Mouse (Mus musculus): ENCODE data around the gene Cd3d. TPM values are rescaled to one million over a fixed set of nuclear protein-coding genes. Genes with fewer than 3 reads are reported as not detected.

Gene Cd3d
- polyA plus RNA-seq, 1 experiment = not detected

DNA sequence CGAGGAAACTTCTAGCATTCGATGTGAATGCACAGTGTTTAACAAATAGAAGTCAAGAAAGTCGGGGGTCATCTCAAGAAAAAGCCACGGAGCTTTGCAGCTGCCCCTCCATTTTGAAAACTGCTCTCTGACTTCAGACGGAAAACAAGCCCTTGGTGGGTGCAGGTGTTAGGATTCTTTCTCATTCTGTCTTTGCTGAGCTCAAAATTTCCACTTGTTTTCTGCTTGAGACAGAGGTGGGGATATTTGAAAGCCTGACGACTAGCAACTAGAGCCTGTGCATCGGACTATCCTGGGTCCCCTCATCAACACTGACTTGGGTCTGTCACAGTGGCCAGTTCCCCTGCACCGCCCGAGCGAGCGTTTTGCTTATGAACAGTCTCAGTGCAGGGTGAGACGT lies 25.8 kb downstream of the Cd3d start:
- no peak overlapping the region for H3K4me2 ChIP-seq (ENCODE audit: low read depth)
- peaks cover 15% of the 10 kb centered on the region for H3K27me3 ChIP-seq (ENCODE audit: control insufficient read depth, insufficient read depth, insufficient read length)
- TF ChIP-seq POLR2A (IDR thresholded peaks at IDR 0.05; ENCODE audit: insufficient read length, low read depth) (no peak), SRF (IDR thresholded peaks at IDR 0.05; ENCODE audit: control insufficient read depth, insufficient read length, low read depth) (no peak), REST (IDR thresholded peaks at IDR 0.05; ENCODE audit: insufficient read depth, insufficient read length) (no peak), TCF3 (IDR thresholded peaks at IDR 0.05; ENCODE audit: insufficient read length, low read depth) (no peak), MYOD1 (IDR thresholded peaks at IDR 0.05; ENCODE audit: control insufficient read depth in 1 of 3, insufficient read length in 2 of 3, low read depth in 2 of 3) (no peak)
- H3K79me2 ChIP-seq (ENCODE audit: control insufficient read depth, insufficient read depth) = no peaks in the 10 kb centered on the region
- H3K4me3 ChIP-seq = no peak overlapping the region
- H3ac ChIP-seq (ENCODE audit: control insufficient read depth, insufficient read length) = no peak overlapping the region
- H3K36me3 ChIP-seq (ENCODE audit: control insufficient read depth, insufficient read depth) = no peaks in the 10 kb centered on the region

- Histone ChIP-seq H3K79me2 (ENCODE audit: control insufficient read depth, insufficient read depth) (no peaks in the 10 kb centered on the region), H3K4me3 (no peak overlapping the region)
Measured at GRCm38 (mm10) chr9:45008342-45008741, 26.8 kb downstream of the Cd3d start.

GRCm38 (mm10) chr9:45009180-45010078 lies 27.8 kb downstream of the Cd3d start, which contains the start of gene Cd3e:
TSS of gene Cd3e (minus strand) at chr9:45009627.
- Histone ChIP-seq H3ac (ENCODE audit: control insufficient read depth, insufficient read length) (no peak within 1 kb of the TSS), H3K4me2 (ENCODE audit: low read depth) (no peak within 1 kb of the TSS), H3K36me3 (ENCODE audit: control insufficient read depth, insufficient read depth) (no peaks in the 10 kb centered on the region), H3K27me3 (ENCODE audit: control insufficient read depth, insufficient read depth, insufficient read length) (peaks cover 9% of the 10 kb centered on the region), H3K79me2 (ENCODE audit: control insufficient read depth, insufficient read depth) (no peaks in the 10 kb centered on the region), H3K4me3 (no peak within 1 kb of the TSS)
- TF ChIP-seq CEBPB (IDR thresholded peaks at IDR 0.05; ENCODE audit: insufficient read depth, poor library complexity, severe bottlenecking) (no peak), TCF12 (IDR thresholded peaks at IDR 0.05; ENCODE audit: insufficient read depth, poor library complexity, severe bottlenecking) (no peak), REST (IDR thresholded peaks at IDR 0.05; ENCODE audit: insufficient read depth, insufficient read length) (no peak), MYOD1 (IDR thresholded peaks at IDR 0.05; ENCODE audit: control insufficient read depth in 1 of 3, insufficient read length in 2 of 3, low read depth in 2 of 3) (no peak), POLR2AphosphoS2 (IDR thresholded peaks at IDR 0.05; ENCODE audit: insufficient read length, low read depth) (no peak), USF1 (IDR thresholded peaks at IDR 0.05; ENCODE audit: low read depth) (no peak), POLR2A (IDR thresholded peaks at IDR 0.05; ENCODE audit: insufficient read length, low read depth) (no peak), MYOG (IDR thresholded peaks at IDR 0.05; ENCODE audit: control insufficient read depth in 1 of 3, insufficient read depth in 1 of 3, insufficient read length in 2 of 3, low read depth in 2 of 3) (no peak), E2F4 (IDR thresholded peaks at IDR 0.05; ENCODE audit: insufficient read depth) (no peak), SRF (IDR thresholded peaks at IDR 0.05; ENCODE audit: control insufficient read depth, insufficient read length, low read depth) (no peak), MAX (IDR thresholded peaks at IDR 0.05; ENCODE audit: low read depth) (no peak), TCF3 (IDR thresholded peaks at IDR 0.05; ENCODE audit: insufficient read length, low read depth) (no peak)

More at GRCm38 (mm10) chr9:45008342-45008741, 26.8 kb downstream of the Cd3d start:
- peaks cover 12% of the 10 kb centered on the region for H3K27me3 ChIP-seq (ENCODE audit: control insufficient read depth, insufficient read depth, insufficient read length)
- H3K36me3 ChIP-seq (ENCODE audit: control insufficient read depth, insufficient read depth) = no peaks in the 10 kb centered on the region
- no peak overlapping the region for H3ac ChIP-seq (ENCODE audit: control insufficient read depth, insufficient read length)
- no peak for TF ChIP-seq POLR2AphosphoS2 (IDR thresholded peaks at IDR 0.05; ENCODE audit: insufficient read length, low read depth)
- no peak for TF ChIP-seq MYOG (IDR thresholded peaks at IDR 0.05; ENCODE audit: control insufficient read depth in 1 of 3, insufficient read depth in 1 of 3, insufficient read length in 2 of 3, low read depth in 2 of 3)
- no peak for TF ChIP-seq E2F4 (IDR thresholded peaks at IDR 0.05; ENCODE audit: insufficient read depth)
- TF ChIP-seq TCF12 (IDR thresholded peaks at IDR 0.05; ENCODE audit: insufficient read depth, poor library complexity, severe bottlenecking) = no peak
- TF ChIP-seq USF1 (IDR thresholded peaks at IDR 0.05; ENCODE audit: low read depth) = no peak
- TF ChIP-seq TCF3 (IDR thresholded peaks at IDR 0.05; ENCODE audit: insufficient read length, low read depth) = no peak
- TF ChIP-seq SRF (IDR thresholded peaks at IDR 0.05; ENCODE audit: control insufficient read depth, insufficient read length, low read depth) = no peak
- no peak overlapping the region for H3K4me2 ChIP-seq (ENCODE audit: low read depth)

GRCm38 (mm10) chr9:45010461-45010860 lies 28.9 kb downstream of the Cd3d start:
- no peaks in the 10 kb centered on the region for H3K36me3 ChIP-seq (ENCODE audit: control insufficient read depth, insufficient read depth)

GRCm38 (mm10) chr9:45011291-45011690 lies 29.7 kb downstream of the Cd3d start:
- H3K4me3 ChIP-seq = no peak overlapping the region
- TF ChIP-seq POLR2A (IDR thresholded peaks at IDR 0.05; ENCODE audit: insufficient read length, low read depth) (no peak), USF1 (IDR thresholded peaks at IDR 0.05; ENCODE audit: low read depth) (no peak), SRF (IDR thresholded peaks at IDR 0.05; ENCODE audit: control insufficient read depth, insufficient read length, low read depth) (no peak), TCF3 (IDR thresholded peaks at IDR 0.05; ENCODE audit: insufficient read length, low read depth) (no peak), POLR2AphosphoS2 (IDR thresholded peaks at IDR 0.05; ENCODE audit: insufficient read length, low read depth) (no peak), E2F4 (IDR thresholded peaks at IDR 0.05; ENCODE audit: insufficient read depth) (no peak), MYOG (IDR thresholded peaks at IDR 0.05; ENCODE audit: control insufficient read depth in 1 of 3, insufficient read depth in 1 of 3, insufficient read length in 2 of 3, low read depth in 2 of 3) (no peak), MAX (IDR thresholded peaks at IDR 0.05; ENCODE audit: low read depth) (no peak), TCF12 (IDR thresholded peaks at IDR 0.05; ENCODE audit: insufficient read depth, poor library complexity, severe bottlenecking) (no peak), MYOD1 (IDR thresholded peaks at IDR 0.05; ENCODE audit: control insufficient read depth in 1 of 3, insufficient read length in 2 of 3, low read depth in 2 of 3) (no peak), REST (IDR thresholded peaks at IDR 0.05; ENCODE audit: insufficient read depth, insufficient read length) (no peak), CEBPB (IDR thresholded peaks at IDR 0.05; ENCODE audit: insufficient read depth, poor library complexity, severe bottlenecking) (no peak)

More at GRCm38 (mm10) chr9:45010461-45010860, 28.9 kb downstream of the Cd3d start:
- TF ChIP-seq MAX (IDR thresholded peaks at IDR 0.05; ENCODE audit: low read depth) (no peak), REST (IDR thresholded peaks at IDR 0.05; ENCODE audit: insufficient read depth, insufficient read length) (no peak), MYOG (IDR thresholded peaks at IDR 0.05; ENCODE audit: control insufficient read depth in 1 of 3, insufficient read depth in 1 of 3, insufficient read length in 2 of 3, low read depth in 2 of 3) (no peak), TCF3 (IDR thresholded peaks at IDR 0.05; ENCODE audit: insufficient read length, low read depth) (no peak), MYOD1 (IDR thresholded peaks at IDR 0.05; ENCODE audit: control insufficient read depth in 1 of 3, insufficient read length in 2 of 3, low read depth in 2 of 3) (no peak)
- H3K4me3 ChIP-seq = no peak overlapping the region
- H3K79me2 ChIP-seq (ENCODE audit: control insufficient read depth, insufficient read depth) = no peaks in the 10 kb centered on the region
- H3K27me3 ChIP-seq (ENCODE audit: control insufficient read depth, insufficient read depth, insufficient read length) = peaks cover 9% of the 10 kb centered on the region
- no peak overlapping the region for H3K4me2 ChIP-seq (ENCODE audit: low read depth)
- no peak overlapping the region for H3ac ChIP-seq (ENCODE audit: control insufficient read depth, insufficient read length)

More at GRCm38 (mm10) chr9:45011291-45011690, 29.7 kb downstream of the Cd3d start:
- Histone ChIP-seq H3ac (ENCODE audit: control insufficient read depth, insufficient read length) (no peak overlapping the region), H3K79me2 (ENCODE audit: control insufficient read depth, insufficient read depth) (no peaks in the 10 kb centered on the region), H3K27me3 (ENCODE audit: control insufficient read depth, insufficient read depth, insufficient read length) (peaks cover 9% of the 10 kb centered on the region), H3K4me2 (ENCODE audit: low read depth) (no peak overlapping the region), H3K36me3 (ENCODE audit: control insufficient read depth, insufficient read depth) (no peaks in the 10 kb centered on the region)

All from myocyte (in vitro differentiated cells).